Mouse (Mus musculus) urinary bladder, postnatal 25 days (tissue): ENCODE measurements around the gene Pcgf6.

Experiments used
- DNase-seq: peaks from one replicate; pipeline ENCODE4 v3.0.0; 2022; ENCODE audit warnings: low spot score

The Pcgf6 gene

GRCm38 (mm10) chr19:47050271-47051032 lies at the start of gene Pcgf6:
Pcgf6 (minus strand) TSS chr19:47050906.
- peak; percentile 75 for DNase-seq

GRCm38 (mm10) chr19:47090550-47091156 lies 39.9 kb upstream of the Pcgf6 start, which contains the start of the genes Usmg5 and Pdcd11:
Usmg5 (minus strand) TSS chr19:47090647.
Pdcd11 (plus strand) TSS chr19:47090768.
- DNase-seq = peak; percentile 94

GRCm38 (mm10) chr19:47089718-47090525 lies 39.2 kb upstream of the Pcgf6 start:
- no peak for DNase-seq

GRCm38 (mm10) chr19:47088226-47088625 lies 37.5 kb upstream of the Pcgf6 start:
- DNase-seq = no peak

- peak; percentile 72 for DNase-seq
These were observed 17.4 kb upstream of the Pcgf6 start for GRCm38 (mm10) chr19:47067924-47068611.

- peak; percentile 95 for DNase-seq
These were observed 16.6 kb upstream of the Pcgf6 start, which contains the start of gene Taf5 for GRCm38 (mm10) chr19:47067096-47067882. Taf5 (plus strand) TSS chr19:47067746.

- DNase-seq = no peak
These were observed 15.2 kb upstream of the Pcgf6 start for GRCm38 (mm10) chr19:47065860-47066259.

GRCm38 (mm10) chr19:47057684-47058083 lies 7.0 kb upstream of the Pcgf6 start:
- no peak for DNase-seq

GRCm38 (mm10) chr19:47053471-47053870 lies 2.8 kb upstream of the Pcgf6 start:
- no peak for DNase-seq

- no peak for DNase-seq
These were observed 2.2 kb upstream of the Pcgf6 start for GRCm38 (mm10) chr19:47052927-47053326.

GRCm38 (mm10) chr19:47049840-47050239 lies 866 bp downstream of the Pcgf6 start:
- no peak for DNase-seq

GRCm38 (mm10) chr19:47049061-47049460 lies 1.6 kb downstream of the Pcgf6 start:
- DNase-seq = no peak

- no peak for DNase-seq
These were observed 3.4 kb downstream of the Pcgf6 start for GRCm38 (mm10) chr19:47047236-47047833.

GRCm38 (mm10) chr19:47046343-47046742 lies 4.4 kb downstream of the Pcgf6 start:
- DNase-seq = no peak

GRCm38 (mm10) chr19:47043608-47044007 lies 7.1 kb downstream of the Pcgf6 start:
- no peak for DNase-seq

GRCm38 (mm10) chr19:47040720-47041473 lies 9.8 kb downstream of the Pcgf6 start:
- no peak for DNase-seq

GRCm38 (mm10) chr19:47036596-47036995 lies 14.1 kb downstream of the Pcgf6 start:
- DNase-seq = no peak

GRCm38 (mm10) chr19:47034916-47035315 lies 15.8 kb downstream of the Pcgf6 start:
- no peak for DNase-seq

GRCm38 (mm10) chr19:47031770-47032169 lies 18.9 kb downstream of the Pcgf6 start:
- no peak for DNase-seq

GRCm38 (mm10) chr19:47029796-47030195 lies 20.9 kb downstream of the Pcgf6 start:
- DNase-seq = no peak
